Mouse (Mus musculus) liver, embryonic 14.5 days (tissue): ENCODE measurements around the gene Lrp3.
A peak's percentile ranks its signal among the peaks of the same experiment; 100 is the strongest.

Experiments
- CTCF ChIP-seq: IDR thresholded peaks from 2 replicates; pipeline ENCODE4 v1.5.1; 2016; ENCODE audit warnings: antibody characterized with exemption, low read depth, control low read depth
- EP300 ChIP-seq: IDR thresholded peaks from 2 replicates; pipeline ENCODE4 v1.6.1; 2016; ENCODE audit warnings: antibody characterized with exemption, low read depth

DNA sequence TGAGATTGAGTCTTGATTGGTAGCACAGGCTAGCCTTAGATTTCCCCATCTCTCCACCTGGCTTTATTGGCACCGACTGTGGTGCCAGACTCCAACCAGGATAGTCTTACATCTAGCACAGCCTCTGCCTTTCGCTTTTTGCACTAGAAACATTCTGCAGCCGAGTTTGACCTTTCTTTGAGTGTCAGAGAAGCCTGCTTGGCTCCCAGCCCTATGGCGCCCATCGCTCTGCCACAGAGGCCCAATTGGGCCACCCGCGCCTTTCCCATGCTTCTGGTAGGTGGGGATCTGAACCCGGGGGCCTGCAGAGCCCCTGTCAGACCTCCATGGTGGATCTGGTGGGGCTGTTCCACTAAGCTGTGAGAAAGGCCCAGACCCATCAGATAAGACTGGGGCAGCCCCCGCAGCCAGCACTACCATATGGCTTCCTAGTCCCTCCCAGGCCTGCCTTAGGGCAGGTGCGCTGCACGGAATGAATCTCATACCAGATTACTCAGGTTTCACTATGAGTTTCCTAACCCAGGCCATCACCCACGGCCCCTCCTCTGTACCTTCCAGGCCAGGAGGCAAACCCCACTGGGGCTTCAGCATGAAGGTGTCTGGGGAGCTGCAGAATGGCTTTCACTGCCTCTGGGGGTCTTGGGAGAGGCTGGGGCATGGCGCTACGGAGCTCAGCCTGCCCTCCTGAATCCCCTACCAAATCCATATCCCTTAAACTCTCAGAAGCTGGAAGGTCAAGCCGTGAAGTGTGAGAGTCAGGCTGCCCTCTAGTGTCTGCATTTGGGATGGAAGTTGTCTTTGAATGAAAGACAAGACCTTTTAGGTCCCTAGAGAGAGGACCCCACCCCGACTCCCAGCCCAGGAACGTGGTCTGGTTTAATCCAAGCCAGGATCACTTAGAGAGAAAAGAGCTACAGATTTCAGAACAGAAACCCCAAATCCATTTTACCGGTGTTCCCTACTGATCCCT is 38.6 kb downstream of the Lrp3 start:
- TF ChIP-seq CTCF (peak; percentile 52), EP300 (no peak)
